Mouse (Mus musculus): ENCODE measurements around the gene Zc3h8.

Gene Zc3h8

DNA sequence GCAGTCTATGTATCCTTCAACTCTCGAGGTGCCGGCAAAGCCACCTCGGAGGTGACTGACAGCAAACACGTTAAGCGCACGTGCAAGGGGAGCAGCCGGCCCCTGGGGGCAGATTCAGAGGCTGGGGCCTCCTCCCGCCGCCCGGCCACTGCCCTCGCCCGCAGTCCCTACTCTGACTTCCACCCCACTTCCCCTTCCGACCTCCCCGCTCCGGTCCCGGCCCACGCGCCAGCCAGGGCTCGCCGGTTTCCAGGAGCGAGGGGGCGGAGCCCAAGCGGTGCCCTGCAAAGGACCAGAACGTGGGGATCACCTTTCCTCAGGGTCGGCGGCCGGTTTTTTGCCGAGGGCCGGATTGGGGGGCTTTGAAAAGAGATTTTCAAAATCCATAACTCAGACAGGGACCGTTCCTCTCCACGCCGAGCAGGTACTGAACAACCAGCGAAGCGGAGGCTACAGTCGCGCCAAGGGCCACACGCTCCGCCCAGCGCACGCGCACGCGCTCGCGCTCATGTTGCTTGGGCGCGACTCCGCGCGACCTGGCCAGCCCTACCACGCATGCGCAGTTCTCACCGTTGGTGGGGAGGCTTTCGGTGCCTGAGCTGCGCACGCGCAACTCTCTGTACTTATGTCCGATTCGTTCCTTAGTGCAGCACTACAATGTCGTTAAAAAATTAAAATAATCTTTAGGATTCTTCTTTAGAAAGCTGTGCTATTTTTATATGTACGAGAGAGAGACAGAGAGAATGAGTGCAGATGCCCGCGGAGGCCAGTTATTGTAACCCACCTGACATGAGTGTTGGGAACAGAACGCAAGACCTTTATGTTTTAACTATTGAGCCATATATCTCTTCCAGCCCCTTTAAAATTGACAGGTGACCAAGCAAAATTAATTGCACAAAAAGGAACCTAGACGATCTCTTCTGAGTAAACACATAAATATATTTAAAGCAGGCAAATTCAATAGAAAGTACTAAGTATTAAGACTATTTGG lies at the start of gene Zc3h8:
TSS of gene Zc3h8 (minus strand) at position 540 of the 991 bp plus-strand sequence.
- in situ Hi-C loops (cut with MboI, MseI): no loop called here

DNA sequence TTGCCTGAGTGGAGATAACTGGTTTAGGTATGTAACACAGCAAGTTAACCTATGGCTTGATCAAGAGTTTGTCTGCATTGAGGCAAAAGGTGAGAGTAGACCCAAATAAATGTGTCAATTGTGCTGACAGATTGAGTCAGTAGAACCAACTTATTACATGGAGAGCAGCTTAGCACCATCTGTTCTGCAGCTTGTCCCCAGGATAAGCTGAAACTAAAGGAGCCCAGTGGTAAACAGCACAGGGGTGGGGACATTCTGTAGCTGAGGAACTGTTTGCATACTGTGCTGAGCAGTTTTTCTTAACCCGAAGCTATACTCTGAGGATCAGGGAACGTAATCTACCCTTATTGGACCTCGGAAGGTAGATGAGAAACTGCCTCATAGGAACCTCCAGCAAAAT lies 40.9 kb upstream of the Zc3h8 start:
- in situ Hi-C loops (cut with MboI, MseI): no loop called here

- in situ Hi-C loops (cut with MboI, MseI): no loop called here
These were observed 31.7 kb upstream of the Zc3h8 start for GRCm38 (mm10) chr2:128975572-128975971.

GRCm38 (mm10) chr2:128972301-128972700 lies 28.4 kb upstream of the Zc3h8 start:
- in situ Hi-C loops (cut with MboI, MseI): no loop called here

DNA sequence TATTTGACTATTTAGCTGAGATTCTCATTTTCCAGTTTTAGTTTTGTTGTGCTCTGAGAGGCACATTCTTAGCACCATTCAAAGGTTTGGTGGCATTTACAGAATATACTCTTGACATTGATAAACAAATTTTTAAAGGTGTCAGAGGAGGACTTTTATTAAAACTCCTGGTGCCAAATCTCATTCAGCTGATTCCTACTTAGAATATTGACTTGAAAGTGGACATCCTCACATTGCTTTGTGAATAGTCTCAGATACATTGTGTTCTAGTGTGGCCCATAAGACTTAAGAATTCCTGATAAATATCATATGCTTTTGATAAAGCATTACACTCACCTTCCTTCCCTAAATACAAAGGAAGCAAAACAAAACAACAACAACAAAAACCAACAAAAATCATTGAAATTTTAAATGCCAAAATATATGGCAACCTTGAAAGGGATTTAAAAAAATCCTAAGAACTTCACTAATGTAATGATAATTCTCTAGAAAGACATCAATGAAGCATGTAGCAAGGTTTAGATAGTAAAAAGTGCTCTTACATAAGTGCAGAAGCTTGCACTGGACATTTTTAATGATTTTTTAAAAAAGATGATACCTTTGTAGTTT lies 24.7 kb upstream of the Zc3h8 start:
- in situ Hi-C loops (cut with MboI, MseI): no loop called here

DNA sequence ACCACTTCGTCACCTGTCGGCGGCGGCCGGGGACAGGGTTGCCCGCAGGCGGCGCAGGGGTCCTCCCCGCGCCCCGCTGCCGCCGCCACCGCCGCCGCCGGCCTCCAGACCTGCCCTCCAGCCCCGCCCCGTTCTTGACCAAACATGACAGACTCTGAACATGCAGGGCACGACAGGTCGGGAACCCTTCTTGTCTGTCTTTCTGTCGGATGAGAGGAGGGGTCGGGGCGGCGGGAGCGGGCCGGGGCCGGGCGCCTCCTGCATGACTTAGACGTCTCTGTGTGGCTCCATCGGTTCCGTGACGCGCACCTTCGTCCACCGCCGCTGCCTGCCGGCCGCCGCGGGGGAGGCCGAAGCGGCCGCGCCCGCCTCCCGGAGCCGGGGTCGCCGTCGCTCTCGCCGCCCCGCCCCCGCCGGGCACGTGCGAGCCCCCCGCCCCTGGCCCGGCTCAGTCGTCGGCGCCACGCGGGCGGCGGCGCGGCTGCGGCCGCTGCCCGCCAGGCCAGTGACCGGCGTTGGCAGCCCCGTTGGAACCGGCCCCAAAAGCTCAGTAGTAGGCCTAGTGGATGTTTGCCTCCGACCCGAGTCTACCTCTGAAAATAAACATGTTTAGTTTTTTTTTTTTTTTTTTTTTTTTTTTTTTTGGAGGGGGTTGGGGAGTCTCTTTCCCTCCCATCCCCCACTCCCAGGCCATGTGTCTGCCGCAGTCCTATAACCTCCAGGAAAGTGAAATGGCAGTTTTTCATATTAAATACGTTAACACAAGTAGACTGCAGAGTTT lies 24.0 kb upstream of the Zc3h8 start, which contains the start of gene Gm10762:
TSS of gene Gm10762 (minus strand) at position 65 of the 781 bp plus-strand sequence.
- in situ Hi-C loops (cut with MboI, MseI): no loop called here

GRCm38 (mm10) chr2:128966641-128967580 lies 23.0 kb upstream of the Zc3h8 start, which contains the start of gene Zc3h6:
TSS of gene Zc3h6 (plus strand) at chr2:128967402.
- in situ Hi-C loops (cut with MboI, MseI): no loop called here

DNA sequence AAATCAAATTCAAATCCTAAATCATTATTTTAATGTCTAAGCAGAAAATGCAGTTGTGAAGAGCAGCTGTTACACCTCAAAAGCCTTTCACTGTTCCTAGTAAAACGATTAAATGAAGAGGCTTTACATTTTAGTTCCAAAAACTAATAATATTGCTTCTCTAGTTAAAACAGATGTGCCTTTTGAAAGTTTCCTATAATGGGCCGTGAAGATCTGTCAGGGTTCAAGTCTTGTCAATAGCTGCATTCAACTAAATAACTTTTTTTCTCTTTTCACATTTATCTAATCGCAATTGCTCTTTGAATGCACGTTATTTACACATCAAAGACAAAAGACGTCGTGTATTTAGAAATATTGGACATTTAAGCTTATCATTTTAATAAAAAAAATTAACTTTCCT lies 22.4 kb upstream of the Zc3h8 start:
- in situ Hi-C loops (cut with MboI, MseI): no loop called here

DNA sequence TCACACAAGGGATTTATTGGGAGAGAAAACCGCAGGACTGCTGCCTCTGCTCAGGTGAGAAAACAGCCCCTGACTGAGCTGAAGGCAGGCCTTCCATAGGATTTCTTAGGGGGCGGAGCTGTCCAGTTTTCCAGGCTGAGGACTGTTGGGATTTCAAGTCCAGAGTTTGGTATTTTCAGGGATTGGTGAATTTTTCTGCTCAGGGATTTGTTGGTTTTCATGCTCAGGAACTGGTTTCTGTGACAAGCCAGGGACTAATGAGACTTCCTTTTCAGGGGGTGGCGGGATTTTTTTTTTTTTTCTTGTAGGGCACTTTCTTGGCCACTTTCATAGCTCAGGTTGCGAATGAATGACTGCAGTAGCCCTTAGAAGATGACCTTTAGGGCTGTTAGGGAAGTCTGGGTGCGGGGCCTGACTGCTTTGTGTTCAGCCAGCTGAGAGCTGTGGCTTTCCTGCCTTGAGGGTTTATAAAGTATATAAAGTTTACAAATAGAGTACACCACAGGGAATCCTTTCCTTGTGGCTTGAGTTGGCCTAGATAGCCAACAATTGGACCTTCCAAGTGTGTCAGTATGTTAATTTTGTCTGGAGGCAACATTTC lies 21.7 kb upstream of the Zc3h8 start:
- in situ Hi-C loops (cut with MboI, MseI): no loop called here

- in situ Hi-C loops (cut with MboI, MseI): no loop called here
These were observed 10.3 kb upstream of the Zc3h8 start for GRCm38 (mm10) chr2:128954186-128954585.

- in situ Hi-C loops (cut with MboI, MseI): loop anchor here (5.0 kb wide), 1 partner anchor 109 kb away; no protein-coding TSS in a partner anchor
These were observed 4.2 kb upstream of the Zc3h8 start for GRCm38 (mm10) chr2:128947962-128948588.

DNA sequence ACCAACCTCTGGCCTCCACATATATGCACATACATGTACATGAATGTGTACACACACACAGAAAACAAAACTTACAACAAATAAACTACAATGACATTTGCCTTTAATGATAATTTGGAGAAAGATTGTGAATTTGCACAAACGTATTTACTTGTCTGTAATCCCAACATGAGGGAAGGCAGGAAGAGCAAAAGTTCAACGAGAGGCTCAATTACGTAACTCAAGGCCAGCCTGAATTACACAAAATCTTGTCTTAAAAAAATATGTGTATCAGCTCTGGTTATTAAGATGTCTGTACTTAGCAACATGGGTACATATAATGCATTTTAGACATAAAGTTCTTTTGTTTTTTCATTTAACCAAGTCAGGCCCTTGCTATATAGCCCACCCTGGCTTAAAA lies 7.6 kb downstream of the Zc3h8 start:
- in situ Hi-C loops (cut with MboI, MseI): no loop called here

DNA sequence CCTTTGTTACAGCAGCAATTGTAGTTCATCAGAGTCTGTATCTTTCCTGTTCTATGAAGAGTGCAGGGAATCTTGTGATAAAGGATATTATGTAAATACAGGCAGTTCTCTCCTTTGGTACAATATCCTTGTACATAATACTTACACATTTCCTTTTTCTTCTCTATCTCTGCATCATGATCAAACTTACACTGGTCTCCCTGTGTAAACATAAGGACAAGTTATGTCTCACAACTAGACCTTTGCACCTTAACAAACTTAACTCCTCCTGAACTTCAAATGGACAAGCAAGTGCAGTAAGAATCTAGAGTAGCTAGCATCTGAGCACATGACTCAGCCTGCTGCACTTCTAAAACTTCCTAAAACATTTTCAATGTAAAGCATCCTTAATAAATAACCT lies 13.2 kb downstream of the Zc3h8 start:
- in situ Hi-C loops (cut with MboI, MseI): no loop called here

- in situ Hi-C loops (cut with MboI, MseI): no loop called here
These were observed 15.4 kb downstream of the Zc3h8 start for GRCm38 (mm10) chr2:128928446-128928845.

- in situ Hi-C loops (cut with MboI, MseI): no loop called here
These were observed 19.1 kb downstream of the Zc3h8 start for GRCm38 (mm10) chr2:128924799-128925198.

GRCm38 (mm10) chr2:128916528-128916927 lies 27.3 kb downstream of the Zc3h8 start:
- in situ Hi-C loops (cut with MboI, MseI): no loop called here

- in situ Hi-C loops (cut with MboI, MseI): no loop called here
These were observed 28.9 kb downstream of the Zc3h8 start for GRCm38 (mm10) chr2:128914978-128915377.

- in situ Hi-C loops (cut with MboI, MseI): no loop called here
These were observed 40.2 kb downstream of the Zc3h8 start for GRCm38 (mm10) chr2:128903661-128904060.

DNA sequence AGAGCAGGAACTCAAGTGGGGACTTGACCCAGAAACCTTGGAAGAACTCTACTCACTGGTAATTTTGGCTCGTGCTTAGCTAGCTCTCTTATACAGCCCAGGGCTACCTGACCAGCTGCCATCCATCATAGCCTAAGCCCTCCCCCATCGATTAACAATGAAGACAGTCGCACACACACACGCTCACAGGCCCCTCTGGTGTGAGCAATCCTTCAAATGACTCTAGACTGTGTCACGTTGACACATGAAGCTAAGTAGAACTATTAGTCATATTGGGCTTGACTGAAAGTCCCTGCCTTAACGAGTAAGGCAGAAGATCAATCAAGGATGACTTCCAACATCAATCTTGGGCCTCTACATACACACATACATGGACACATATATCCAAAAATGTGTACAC lies 41.0 kb downstream of the Zc3h8 start:
- in situ Hi-C loops (cut with MboI, MseI): no loop called here

GRCm38 (mm10) chr2:128892180-128892721 lies 51.6 kb downstream of the Zc3h8 start:
- in situ Hi-C loops (cut with MboI, MseI): no loop called here

All from T-helper 1 cell (primary cell).